Mouse (Mus musculus) common myeloid progenitor, adult 5-6 weeks (primary cell): ENCODE results near the gene Ehmt2. TPM values are rescaled to one million over a fixed set of nuclear protein-coding genes. Genes with fewer than 3 reads are reported as not detected.
"Not testable (repeated sequence)": the region's sequence is repeated elsewhere in the genome, so short reads cannot be mapped to it uniquely, and the experiment has no call there.

Source experiments
- ATAC-seq: replicated peaks from 2 replicates; pipeline ENCODE4 v1.8.0; 2016; ENCODE audit warnings: low read depth, mild to moderate bottlenecking, moderate TSS enrichment, inconsistent platforms; ENCODE audit not compliant: poor library complexity, severe bottlenecking
- total RNA-seq: library from RNA; stranded (forward); fragments of 200-1000, 187-1606 nt; gene quantifications from 2 replicates; pipeline ENCODE4 v1.2.3, GENCODE M21; 2017

Ehmt2 gene
- total RNA-seq, 1 experiment from 2014 or later = 107 TPM

- ATAC-seq = no peak
Measured at GRCm38 (mm10) chr17:34916316-34916715, 18.0 kb downstream of the Ehmt2 start.

- no peak for ATAC-seq
Measured at GRCm38 (mm10) chr17:34917188-34917587, 18.9 kb downstream of the Ehmt2 start.

GRCm38 (mm10) chr17:34922939-34923338 lies 24.7 kb downstream of the Ehmt2 start:
- no peak for ATAC-seq

- no peak for ATAC-seq
Measured at GRCm38 (mm10) chr17:34924258-34924657, 26.0 kb downstream of the Ehmt2 start.

DNA sequence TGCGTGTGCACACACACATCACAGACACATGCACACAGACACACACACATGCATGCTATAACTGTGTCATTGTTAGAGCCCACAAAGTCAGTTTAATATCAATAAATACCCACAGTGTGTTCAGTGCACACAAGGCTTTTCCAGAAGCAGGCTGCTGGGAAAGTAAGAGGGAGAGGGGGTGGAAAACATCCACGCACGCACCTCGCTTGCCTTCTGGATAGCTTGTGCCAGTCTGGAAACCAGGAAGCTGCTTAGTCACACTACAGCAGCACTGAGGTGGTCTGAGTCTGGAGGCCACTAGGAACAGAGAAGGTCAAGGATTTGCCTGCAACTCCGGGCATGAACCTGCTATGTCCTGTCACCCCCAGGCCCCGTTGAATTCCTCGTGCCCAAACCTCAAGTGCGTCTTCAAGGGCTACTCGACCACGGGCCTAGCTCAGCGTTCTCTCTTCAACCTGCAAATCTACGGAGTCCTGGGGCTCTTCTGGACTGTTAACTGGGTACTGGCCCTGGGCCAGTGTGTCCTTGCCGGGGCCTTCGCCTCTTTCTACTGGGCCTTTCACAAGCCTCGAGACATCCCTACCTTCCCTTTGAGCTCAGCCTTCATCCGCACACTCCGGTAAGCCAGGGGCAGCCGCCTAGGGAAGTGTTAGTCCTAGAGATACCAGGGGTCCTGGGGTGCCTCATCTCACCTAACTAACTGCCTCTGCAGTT lies 29.2 kb downstream of the Ehmt2 start:
- no peak for ATAC-seq

DNA sequence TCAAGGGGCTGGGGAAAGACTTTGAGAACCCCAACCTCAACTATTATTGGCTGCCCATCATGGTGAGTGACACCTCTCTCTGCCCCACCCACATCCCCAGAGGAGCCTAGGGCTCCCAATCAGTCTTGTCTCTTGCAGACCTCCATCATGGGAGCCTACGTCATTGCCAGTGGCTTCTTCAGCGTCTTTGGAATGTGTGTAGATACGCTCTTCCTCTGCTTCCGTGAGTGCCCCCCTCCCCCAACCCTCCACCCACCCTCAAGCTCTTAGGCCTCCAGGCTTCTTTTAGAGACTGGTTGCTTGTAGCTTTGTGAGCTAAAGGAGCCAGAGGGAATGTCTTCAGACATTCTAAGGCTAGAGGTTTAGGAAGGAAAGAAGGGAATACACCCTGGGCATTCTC lies 30.6 kb downstream of the Ehmt2 start:
- no peak for ATAC-seq

- peak; percentile 96 for ATAC-seq
Measured at GRCm38 (mm10) chr17:34931061-34931734, 32.9 kb downstream of the Ehmt2 start, which contains the start of gene Neu1. Neu1 (plus strand) TSS chr17:34931253.

GRCm38 (mm10) chr17:34931735-34932098 lies 33.4 kb downstream of the Ehmt2 start:
- no peak for ATAC-seq

- no peak for ATAC-seq
Measured at GRCm38 (mm10) chr17:34932287-34932686, 34.0 kb downstream of the Ehmt2 start.

DNA sequence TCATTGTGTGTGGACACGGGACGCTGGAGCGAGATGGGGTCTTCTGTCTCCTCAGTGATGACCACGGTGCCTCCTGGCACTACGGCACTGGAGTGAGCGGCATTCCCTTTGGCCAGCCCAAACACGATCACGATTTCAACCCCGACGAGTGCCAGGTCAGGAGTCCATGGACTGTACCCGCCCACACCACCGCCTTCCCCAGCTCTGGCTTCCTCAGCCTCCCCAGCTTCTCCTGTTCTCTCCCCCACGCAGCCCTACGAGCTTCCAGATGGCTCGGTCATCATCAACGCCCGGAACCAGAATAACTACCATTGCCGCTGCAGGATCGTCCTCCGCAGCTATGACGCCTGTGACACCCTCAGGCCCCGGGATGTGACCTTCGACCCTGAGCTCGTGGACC lies 35.8 kb downstream of the Ehmt2 start:
- ATAC-seq = no peak

DNA sequence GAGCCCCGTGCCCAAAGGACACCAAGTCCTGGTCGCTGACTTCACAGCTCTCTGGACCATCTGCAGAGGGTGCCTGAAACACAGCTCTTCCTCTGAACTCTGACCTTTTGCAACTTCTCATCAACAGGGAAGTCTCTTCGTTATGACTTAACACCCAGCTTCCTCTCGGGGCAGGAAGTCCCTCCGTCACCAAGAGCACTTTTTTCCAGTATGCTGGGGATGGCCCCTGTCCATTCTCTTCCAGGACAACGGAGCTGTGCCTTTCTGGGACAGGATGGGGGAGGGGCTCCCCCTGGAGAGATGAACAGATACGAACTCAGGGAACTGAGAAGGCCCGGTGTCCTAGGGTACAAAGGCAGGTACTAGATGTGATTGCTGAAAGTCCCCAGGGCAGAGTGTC lies 36.6 kb downstream of the Ehmt2 start:
- ATAC-seq = no peak

DNA sequence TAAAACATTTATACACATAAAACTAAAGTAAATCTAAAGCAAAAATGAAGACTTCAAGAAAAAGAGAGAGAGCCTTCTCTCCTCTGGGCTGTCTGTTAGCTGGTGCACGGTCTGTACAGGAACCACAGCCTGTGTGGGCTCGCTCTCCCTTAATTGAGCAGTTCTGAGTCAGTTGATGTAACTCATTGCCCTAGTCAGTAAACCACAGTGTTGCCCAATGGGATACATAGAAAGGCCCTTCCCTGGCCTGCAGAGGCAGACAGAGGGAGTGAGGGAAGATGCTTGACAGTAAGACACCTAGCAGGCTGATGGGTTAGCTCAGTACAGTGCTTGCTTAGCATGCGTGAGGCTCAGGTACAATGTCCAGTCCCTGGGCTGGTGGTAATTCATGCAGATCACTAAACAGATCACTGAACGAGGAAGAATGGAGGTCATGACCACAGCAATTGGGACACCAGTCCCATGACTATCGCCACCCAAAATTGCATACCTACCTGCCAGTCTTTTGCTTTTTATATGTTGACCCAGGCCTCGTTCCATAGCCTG lies 39.8 kb downstream of the Ehmt2 start:
- ATAC-seq = peak; percentile 24; the same call in 1 of the 2 replicates

GRCm38 (mm10) chr17:34941344-34942041 lies 43.2 kb downstream of the Ehmt2 start:
- peak; percentile 63 for ATAC-seq

DNA sequence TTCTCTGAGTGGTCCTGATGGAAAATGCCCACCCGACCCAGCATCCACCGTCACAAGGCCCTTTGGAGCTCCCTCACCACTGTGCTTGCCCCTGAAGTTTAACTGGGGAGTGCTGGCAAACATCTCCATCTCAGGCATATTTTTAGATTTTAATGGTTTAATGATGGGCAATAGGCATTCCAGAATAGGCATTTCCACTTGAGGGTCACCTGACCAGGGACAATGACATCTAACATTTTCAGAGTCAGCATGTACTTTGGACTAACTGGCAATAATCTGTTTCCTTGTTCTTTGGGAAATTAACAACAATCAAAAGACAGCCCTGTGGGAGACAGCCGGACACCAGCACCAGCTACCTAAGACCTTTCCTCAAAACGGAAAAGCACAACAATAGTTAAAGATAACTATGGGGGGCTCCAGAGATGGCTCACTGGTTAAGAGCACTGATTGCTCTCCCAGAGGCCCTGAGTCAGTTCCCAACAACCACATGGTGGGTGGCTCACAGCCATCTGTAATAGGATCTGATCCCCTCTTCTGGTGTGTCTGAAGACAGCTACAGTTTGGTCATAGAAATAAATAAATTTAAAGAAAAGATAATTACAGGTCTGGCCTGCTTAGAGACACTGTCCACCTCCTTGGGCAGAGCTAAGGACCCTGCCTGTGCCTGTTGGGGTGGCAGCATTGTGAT lies 45.0 kb downstream of the Ehmt2 start:
- no peak for ATAC-seq

DNA sequence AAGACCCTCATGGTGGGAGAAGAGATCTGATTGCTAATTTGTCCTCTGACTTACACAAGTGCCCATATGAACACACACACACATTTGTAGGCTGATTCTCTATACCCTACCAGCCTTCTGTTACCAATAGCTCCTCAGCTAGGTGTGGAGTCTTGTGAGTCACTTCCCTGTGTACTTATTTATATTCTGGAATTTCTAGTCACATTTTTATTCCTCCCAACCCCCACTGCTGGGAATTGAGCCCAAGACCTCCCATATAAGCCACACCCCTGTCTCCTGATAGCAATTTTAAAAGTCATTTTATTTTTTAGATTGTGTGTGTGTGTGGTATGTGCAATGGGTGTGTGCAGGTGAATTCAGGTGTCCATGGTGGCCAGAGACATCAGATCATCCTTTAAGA lies 46.1 kb downstream of the Ehmt2 start:
- no peak for ATAC-seq

- no peak for ATAC-seq
Measured at GRCm38 (mm10) chr17:34946486-34947140, 48.3 kb downstream of the Ehmt2 start.

GRCm38 (mm10) chr17:34947606-34948005 lies 49.3 kb downstream of the Ehmt2 start:
- ATAC-seq = no peak

DNA sequence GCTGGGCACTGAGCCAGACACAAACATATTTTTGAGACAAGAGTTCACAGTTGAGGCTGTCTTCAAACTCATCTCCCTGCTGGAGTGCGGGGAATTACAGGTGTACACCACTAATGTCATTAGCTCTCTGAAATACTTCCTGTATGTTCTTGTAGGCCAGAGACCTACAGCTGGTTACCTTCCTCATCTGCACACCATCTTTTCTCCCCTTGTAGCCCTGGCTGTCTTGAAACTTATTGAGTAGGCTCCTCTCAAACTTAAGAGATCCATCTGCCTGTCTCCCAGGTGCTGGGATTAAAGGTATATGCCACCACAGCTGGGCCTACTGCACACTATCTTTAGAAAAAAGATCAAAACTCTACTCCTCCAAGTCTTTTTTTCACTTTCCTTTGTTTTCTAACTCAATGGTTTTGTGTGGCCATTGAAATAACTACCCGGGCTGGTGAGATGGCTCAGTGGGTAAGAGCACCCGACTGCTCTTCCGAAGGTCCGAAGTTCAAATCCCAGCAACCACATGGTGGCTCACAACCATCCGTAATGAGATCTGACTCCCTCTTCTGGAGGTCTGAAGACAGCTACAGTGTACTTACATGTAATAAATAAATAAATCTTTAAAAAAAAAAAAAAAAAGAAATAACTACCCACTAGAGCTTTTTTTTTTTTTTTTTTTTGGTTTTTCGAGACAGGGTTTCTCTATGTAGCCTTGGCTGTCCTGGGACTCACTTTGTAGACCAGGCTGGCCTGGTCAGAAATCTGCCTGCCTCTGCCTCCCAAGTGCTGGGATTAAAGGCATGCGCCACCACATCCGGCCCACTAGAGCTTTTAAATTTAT lies 50.7 kb downstream of the Ehmt2 start:
- not testable (repeated sequence) for ATAC-seq

GRCm38 (mm10) chr17:34949553-34949969 lies 51.3 kb downstream of the Ehmt2 start:
- ATAC-seq = no peak
